Mouse (Mus musculus) bone marrow macrophage, adult 2 months (primary cell): ENCODE data around the gene Atl1.

ENCODE experiments used
- CTCF ChIP-seq: IDR thresholded peaks from 2 replicates; pipeline ENCODE4 v1.5.1; 2012; ENCODE audit warnings: low read depth, mild to moderate bottlenecking, low read length, moderate library complexity
- POLR2A ChIP-seq: IDR thresholded peaks from 2 replicates; pipeline ENCODE4 v1.6.1; 2012; ENCODE audit warnings: mild to moderate bottlenecking, low read depth, low read length, borderline replicate concordance

- TF ChIP-seq CTCF = no peak
- TF ChIP-seq POLR2A = no peak
Observed at GRCm38 (mm10) chr12:69939291-69939690, 46.9 kb downstream of the Atl1 start.
